9 mouse cellular contexts compared by ENCODE assay signal in the genomic region with DNA sequence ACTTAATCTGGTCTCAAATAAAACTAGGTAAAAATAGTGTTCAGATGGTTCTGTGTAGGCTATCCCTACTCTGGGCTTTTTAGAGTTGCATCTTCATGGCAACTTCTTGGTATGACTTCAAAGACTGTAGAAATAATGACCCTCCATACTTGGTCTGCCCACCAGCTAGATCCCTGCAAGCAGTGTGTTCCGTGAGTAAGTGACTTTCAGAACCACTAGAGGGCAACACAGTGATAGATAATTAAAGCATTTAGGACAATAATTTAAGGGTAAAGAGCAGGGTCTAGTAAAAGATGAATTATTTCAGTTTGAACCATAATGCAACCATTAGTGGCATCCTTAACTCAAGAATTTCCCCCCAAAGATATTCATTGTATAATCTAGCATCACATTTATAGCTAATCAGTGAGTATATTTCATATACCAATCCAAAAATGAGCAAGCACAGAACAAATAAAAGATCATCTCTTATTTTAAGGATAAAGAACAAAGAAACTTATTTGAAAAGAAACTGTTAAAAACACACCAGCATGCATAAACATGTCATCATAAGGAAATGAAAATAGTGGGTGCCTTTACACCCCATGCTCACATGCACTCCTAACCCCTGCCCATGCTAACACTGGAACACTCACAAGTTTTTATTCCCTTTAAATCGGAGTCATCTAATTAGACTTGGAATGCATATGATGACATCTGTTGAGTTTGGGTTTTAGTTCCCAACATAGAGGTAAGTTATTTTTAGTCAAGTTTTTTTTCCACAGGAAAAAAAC. TPM values are rescaled to one million over a fixed set of nuclear protein-coding genes. Genes with fewer than 3 reads are reported as not detected.
DNase-seq lines count a peak whose midpoint lies in the region; ATAC-seq and TF ChIP-seq lines count a peak whose summit lies in the region.
"Had no signal": no experiment of that assay in that cellular context is flagged by ENCODE, and none has a peak within 500 bp of the region (broad histone marks: within the 10 kb centered on the region; RNA-seq: fewer than 3 reads in every experiment).

No protein-coding gene starts in this region.

- H3K36me3 ChIP-seq in hindbrain, postnatal 0 days (ENCODE audit: insufficient read depth, low read length) = peaks cover 7% of the 10 kb centered on the region; the same call in 1 of the 2 replicates
- peaks cover 19% of the 10 kb centered on the region for H3K36me3 ChIP-seq in hindbrain, embryonic 13.5 days
- peaks cover 11% of the 10 kb centered on the region; the same call in 1 of the 2 replicates for H3K36me3 ChIP-seq in forebrain, postnatal 0 days (ENCODE audit: insufficient read depth)

- DNase-seq in hindbrain, postnatal 0 days (ENCODE audit: low spot score) = peak; percentile 75
- peak; percentile 16 for DNase-seq in CD4-positive helper T cell, adult 2 months (ENCODE audit: low read depth, low spot score)
- DNase-seq in MN1 (ENCODE audit: low spot score) = peak; percentile 47
- peak; percentile 66 for DNase-seq in forebrain, postnatal 0 days
- DNase-seq in left cerebral cortex, adult 8-10 months (ENCODE audit: low spot score in 2 of 2) = no peak
- no peak for DNase-seq in adrenal gland, postnatal 36 days
- no peak for DNase-seq in gastrocnemius, postnatal 25 days

- no peak overlapping the region for H3K9ac ChIP-seq in hindbrain, postnatal 0 days (replicated peaks; ENCODE audit: low read length)
- H3K9ac ChIP-seq in hindbrain, embryonic 13.5 days = no peak overlapping the region
- H3K9ac ChIP-seq in forebrain, postnatal 0 days = no peak overlapping the region
- H3K9ac ChIP-seq: liver, embryonic 15.5 days had no signal

- H3K9me3 ChIP-seq in hindbrain, postnatal 0 days (ENCODE audit: low read length) = no peaks in the 10 kb centered on the region
- no peaks in the 10 kb centered on the region for H3K9me3 ChIP-seq in hindbrain, embryonic 13.5 days
- no peaks in the 10 kb centered on the region for H3K9me3 ChIP-seq in forebrain, postnatal 0 days (ENCODE audit: low read length)
- H3K9me3 ChIP-seq: liver, embryonic 15.5 days had no signal

- TF ChIP-seq CTCF in hindbrain, postnatal 0 days (IDR thresholded peaks at IDR 0.05; ENCODE audit: low read depth) = peak; percentile 77
- TF ChIP-seq CTCF in forebrain, postnatal 0 days (IDR thresholded peaks at IDR 0.05; ENCODE audit: low read depth) = peak; percentile 76

- no peaks in the 10 kb centered on the region for H3K4me1 ChIP-seq in hindbrain, postnatal 0 days (ENCODE audit: insufficient read depth, low read length)
- no peaks in the 10 kb centered on the region for H3K4me1 ChIP-seq in hindbrain, embryonic 13.5 days (replicated peaks)
- no peaks in the 10 kb centered on the region for H3K4me1 ChIP-seq in forebrain, postnatal 0 days (ENCODE audit: insufficient read depth)

- 48% methylated on average over 2 of the region's 2 CpGs for WGBS in hindbrain, postnatal 0 days
- WGBS in hindbrain, embryonic 13.5 days = 55% methylated on average over 2 of the region's 2 CpGs
- WGBS in forebrain, postnatal 0 days = 35% methylated on average over 2 of the region's 2 CpGs

- H3K27me3 ChIP-seq in hindbrain, postnatal 0 days (ENCODE audit: insufficient read depth, low read length) = no peaks in the 10 kb centered on the region
- H3K27me3 ChIP-seq in hindbrain, embryonic 13.5 days = no peaks in the 10 kb centered on the region
- H3K27me3 ChIP-seq in forebrain, postnatal 0 days (ENCODE audit: insufficient read depth, low read length) = no peaks in the 10 kb centered on the region
- H3K27me3 ChIP-seq: liver, embryonic 15.5 days had no signal

- no peak overlapping the region for H3K4me3 ChIP-seq in hindbrain, postnatal 0 days (ENCODE audit: low read length)
- H3K4me3 ChIP-seq in hindbrain, embryonic 13.5 days = no peak overlapping the region
- no peak overlapping the region for H3K4me3 ChIP-seq in forebrain, postnatal 0 days (ENCODE audit: low read depth, low read length)
- H3K4me3 ChIP-seq: liver, embryonic 15.5 days had no signal

- no peak overlapping the region for H3K27ac ChIP-seq in hindbrain, postnatal 0 days
- no peak overlapping the region for H3K27ac ChIP-seq in hindbrain, embryonic 13.5 days
- no peak overlapping the region for H3K27ac ChIP-seq in forebrain, postnatal 0 days (ENCODE audit: low read depth, low read length)
- H3K27ac ChIP-seq: liver, embryonic 15.5 days had no signal

- ATAC-seq in hindbrain, postnatal 0 days = peak; percentile 58; the same call in 1 of the 2 replicates
- no peak for ATAC-seq in hindbrain, embryonic 13.5 days (ENCODE audit: low FRiP score)
- ATAC-seq in forebrain, postnatal 0 days = peak; percentile 47; the same call in 1 of the 2 replicates

- no peak overlapping the region for H3K4me2 ChIP-seq in hindbrain, postnatal 0 days (ENCODE audit: low read depth, low read length)
- no peak overlapping the region for H3K4me2 ChIP-seq in hindbrain, embryonic 13.5 days
- H3K4me2 ChIP-seq in forebrain, postnatal 0 days (ENCODE audit: low read depth) = no peak overlapping the region
- H3K4me2 ChIP-seq: liver, embryonic 15.5 days had no signal

RNA-seq across cellular contexts. Expression of a gene that starts 21.0 kb away (rescaled TPM):
- 32.2 and 41.9 TPM in 2 replicates for total RNA-seq in hindbrain, postnatal 0 days (2014; rRNA removed)
- 39.5 and 44.6 TPM in 2 replicates for polyA plus RNA-seq in hindbrain, postnatal 0 days (2015; fragmentation: Nextera tagmentation; extraction: Ambion mirVana)
- polyA plus RNA-seq in hindbrain, embryonic 13.5 days (2015; fragmentation: Nextera tagmentation; extraction: Ambion mirVana) = 31.6 and 32.7 TPM in 2 replicates
- 44.9 and 46.9 TPM in 2 replicates for total RNA-seq in forebrain, postnatal 0 days (2014; rRNA removed)
- polyA plus RNA-seq in forebrain, postnatal 0 days (2015; fragmentation: Nextera tagmentation; extraction: Ambion mirVana) = 40.7 and 45.3 TPM in 2 replicates
- 10 to 100 TPM; 30.2 to 35.3 (median 34.3) TPM for total RNA-seq in left cerebral cortex, adult 8-10 months (2022)
- 10 to 100 TPM in 1 of 2 experiments, 1 to 10 TPM in 1; 9.0 to 10.4 TPM for total RNA-seq in adrenal gland, postnatal 36 days (2021)
- 1 to 10 TPM; 7.5 to 8.1 TPM for total RNA-seq in gastrocnemius, postnatal 25 days (2021)

Comparison
In these comparisons a context has a peak if more than half of its experiments do, and no peak if none do; other contexts are left out.
1. DNase-seq: peak in hindbrain, postnatal 0 days (single experiment), CD4-positive helper T cell, adult 2 months (single experiment), MN1 (single experiment) and forebrain, postnatal 0 days (single experiment); none in left cerebral cortex, adult 8-10 months (0 of 2), adrenal gland, postnatal 36 days (0 of 2) and gastrocnemius, postnatal 25 days (single experiment).